17 mouse cellular contexts compared by ENCODE assay signal in genomic region chr19:22928366-22928765, GRCm38 (mm10).
A peak's percentile ranks its signal among the peaks of the same experiment; 100 is the strongest.
DNase-seq lines count a peak whose midpoint lies in the region; TF ChIP-seq lines count a peak whose summit lies in the region.
"Had no signal": no experiment of that assay in that cellular context is flagged by ENCODE, and none has a peak within 500 bp of the region (broad histone marks: within the 10 kb centered on the region; RNA-seq: fewer than 3 reads in every experiment).

No protein-coding gene starts in this region.

- H3K36me3 ChIP-seq in heart, adult 2 months (ENCODE audit: control insufficient read depth, insufficient read depth, low read length): peaks cover 2% of the 10 kb centered on the region; the same call in 1 of the 2 replicates
- H3K36me3 ChIP-seq: forebrain, embryonic 10.5 days; heart, embryonic 13.5 days; hindbrain, embryonic 10.5 days had no signal

- no peak for DNase-seq in heart, adult 2 months
- DNase-seq in heart, postnatal 10 days: no peak
- DNase-seq in layer of hippocampus, adult 2 months (ENCODE audit: low spot score in 2 of 2): no peak
- no peak for DNase-seq in layer of hippocampus, adult 18-20 months (ENCODE audit: low spot score in 2 of 2)
- DNase-seq in B cell, adult 2 months: no peak
- DNase-seq: adrenal gland, adult 8-10 months; adrenal gland, postnatal 25 days; cerebellum, adult 18-20 months; cerebellum, adult 9-10 months; cerebellum, postnatal 14 days; gastrocnemius, postnatal 25 days had no signal

- peak overlapping the region; percentile 66 for H3K27ac ChIP-seq in heart, adult 2 months
- peak overlapping the region; percentile 66; the same call in 1 of the 2 replicates for H3K27ac ChIP-seq in layer of hippocampus, adult 2 months
- peak overlapping the region; percentile 69; the same call in 1 of the 2 replicates for H3K27ac ChIP-seq in olfactory bulb, adult 2 months (ENCODE audit: insufficient read depth, low read depth, low read length)
- H3K27ac ChIP-seq: forebrain, embryonic 10.5 days; forebrain, embryonic 13.5 days; heart, embryonic 13.5 days; hindbrain, embryonic 10.5 days; hindbrain, embryonic 14.5 days had no signal

- no peak overlapping the region for H3K4me3 ChIP-seq in heart, adult 2 months
- no peak overlapping the region for H3K4me3 ChIP-seq in layer of hippocampus, adult 2 months
- no peak overlapping the region for H3K4me3 ChIP-seq in olfactory bulb, adult 2 months (ENCODE audit: insufficient read depth, low read depth, low read length)
- H3K4me3 ChIP-seq: forebrain, embryonic 10.5 days; forebrain, embryonic 13.5 days; heart, embryonic 13.5 days; hindbrain, embryonic 10.5 days had no signal

- 88% methylated on average over 6 of the region's 6 CpGs for WGBS in heart, adult 2 months
- 87% methylated on average over 6 of the region's 6 CpGs for WGBS in olfactory bulb, adult 2 months

- TF ChIP-seq CTCF in heart, adult 2 months (IDR thresholded peaks at IDR 0.05): no peak
- no peak for TF ChIP-seq CTCF in layer of hippocampus, adult 2 months (conservative IDR thresholded peaks at IDR 0.05)
- no peak for TF ChIP-seq CTCF in olfactory bulb, adult 2 months (IDR thresholded peaks at IDR 0.05; ENCODE audit: insufficient read depth, low read depth, low read length)

- H3K9ac ChIP-seq in heart, adult 2 months (ENCODE audit: low read depth, low read length): no peak overlapping the region
- H3K9ac ChIP-seq: forebrain, embryonic 13.5 days; heart, embryonic 13.5 days; hindbrain, embryonic 14.5 days had no signal

- no peak for TF ChIP-seq POLR2A in heart, adult 2 months (IDR thresholded peaks at IDR 0.05; ENCODE audit: insufficient read depth, low read depth, low read length)
- TF ChIP-seq POLR2A in olfactory bulb, adult 2 months (IDR thresholded peaks at IDR 0.05; ENCODE audit: insufficient read depth, low read depth, low read length): no peak

- peaks cover 14% of the 10 kb centered on the region for H3K4me1 ChIP-seq in heart, adult 2 months (ENCODE audit: control insufficient read depth, insufficient read depth, low read length)
- H3K4me1 ChIP-seq in olfactory bulb, adult 2 months (ENCODE audit: control insufficient read depth, insufficient read depth, low read length): peaks cover 18% of the 10 kb centered on the region
- H3K4me1 ChIP-seq: forebrain, embryonic 10.5 days; forebrain, embryonic 13.5 days; hindbrain, embryonic 10.5 days had no signal

- H3K79me2 ChIP-seq in heart, adult 2 months (replicated peaks; ENCODE audit: control insufficient read depth, insufficient read depth, low read length): no peaks in the 10 kb centered on the region

- H3K27me3 ChIP-seq in heart, adult 2 months (ENCODE audit: control insufficient read depth, insufficient read depth, low read length): no peaks in the 10 kb centered on the region
- H3K27me3 ChIP-seq: forebrain, embryonic 13.5 days; heart, embryonic 13.5 days had no signal

- no peak for TF ChIP-seq EP300 in heart, adult 2 months (IDR thresholded peaks at IDR 0.05; ENCODE audit: insufficient read depth, low read depth, low read length)

- intact Hi-C loops in heart, adult 2 months (cut with DNase I): no loop called here
- intact Hi-C loops in heart, postnatal 10 days (cut with DNase I): no loop called here
